In genomic region chr5:99641407-99641806, GRCm38 (mm10) we compare ENCODE assay signal across 20 mouse cellular contexts.
A peak's percentile ranks its signal among the peaks of the same experiment; 100 is the strongest.
DNase-seq lines count a peak whose midpoint lies in the region; ATAC-seq lines count a peak whose summit lies in the region.
"Had no signal": no experiment of that assay in that cellular context is flagged by ENCODE, and none has a peak within 500 bp of the region (broad histone marks: within the 10 kb centered on the region; RNA-seq: fewer than 3 reads in every experiment).

No protein-coding gene starts in this region.

- no peak for DNase-seq in frontal cortex, postnatal 25 days (ENCODE audit: low spot score in 2 of 2)
- peak; percentile 43 for DNase-seq in right cerebral cortex, adult 18-20 months
- DNase-seq in right cerebral cortex, adult 2 months (ENCODE audit: low spot score in 2 of 2) = no peak
- peak; percentile 50 for DNase-seq in brain, adult 2 months (ENCODE audit: low read depth, low spot score)
- DNase-seq in left cerebral cortex, postnatal 10 days (ENCODE audit: extremely low spot score in 1 of 2, low spot score in 2 of 2) = no peak
- DNase-seq: adrenal gland, adult 2 months; adrenal gland, adult 8-10 months; adrenal gland, postnatal 10 days; adrenal gland, postnatal 14 days; adrenal gland, postnatal 25 days; adrenal gland, postnatal 36 days; B cell, adult 2 months; cerebellum, adult 11 months; cerebellum, adult 11-12 months; cerebellum, adult 18-20 months; cerebellum, adult 2 months had no signal

- peak; percentile 77; the same call in 1 of the 2 replicates for ATAC-seq in frontal cortex, adult (ENCODE audit: low TSS enrichment)
- ATAC-seq: activated CD4-positive, CD25-positive, alpha-beta regulatory T cell, adult 4 months; CD4-positive, CD25-positive, alpha-beta regulatory T cell, adult 4 months; Patski had no signal

- intact Hi-C loops in left cerebral cortex, postnatal 10 days (cut with DNase I) = no loop called here

Comparison
In these comparisons a context has a peak if more than half of its experiments do, and no peak if none do; other contexts are left out.
1. DNase-seq: peak in right cerebral cortex, adult 18-20 months (single experiment) and brain, adult 2 months (single experiment); none in frontal cortex, postnatal 25 days (0 of 2), right cerebral cortex, adult 2 months (0 of 2) and left cerebral cortex, postnatal 10 days (0 of 2).